Mouse (Mus musculus): ENCODE measurements around the gene Psen1. TPM values are rescaled to one million over a fixed set of nuclear protein-coding genes. Genes with fewer than 3 reads are reported as not detected.

The Psen1 gene
- total RNA-seq, 2 experiments from 2014 or later: 67.7 to 67.8 TPM

DNA sequence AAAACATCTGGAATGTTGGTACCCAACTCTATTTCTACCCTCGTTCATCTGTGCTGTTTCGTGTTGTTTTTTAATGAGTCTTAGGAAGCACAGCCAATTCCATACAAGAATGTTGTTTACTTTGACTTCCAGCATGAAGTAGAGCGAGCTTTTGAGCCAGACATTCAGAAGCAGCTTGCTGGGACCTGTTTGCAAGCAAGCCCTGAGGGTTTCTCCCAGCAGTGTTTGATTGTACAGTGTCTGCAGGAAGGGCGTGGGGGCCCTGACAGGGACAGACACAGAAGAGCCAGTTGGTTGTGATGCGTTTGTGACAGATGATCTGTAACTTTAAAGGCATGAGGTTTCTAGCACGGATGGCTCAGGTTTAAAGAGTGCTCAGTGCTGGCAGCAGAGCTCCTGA is 33.3 kb downstream of the Psen1 start:
- DNase-seq (ENCODE audit: extremely low spot score in 1 of 2, low spot score in 1 of 2): no peak

DNA sequence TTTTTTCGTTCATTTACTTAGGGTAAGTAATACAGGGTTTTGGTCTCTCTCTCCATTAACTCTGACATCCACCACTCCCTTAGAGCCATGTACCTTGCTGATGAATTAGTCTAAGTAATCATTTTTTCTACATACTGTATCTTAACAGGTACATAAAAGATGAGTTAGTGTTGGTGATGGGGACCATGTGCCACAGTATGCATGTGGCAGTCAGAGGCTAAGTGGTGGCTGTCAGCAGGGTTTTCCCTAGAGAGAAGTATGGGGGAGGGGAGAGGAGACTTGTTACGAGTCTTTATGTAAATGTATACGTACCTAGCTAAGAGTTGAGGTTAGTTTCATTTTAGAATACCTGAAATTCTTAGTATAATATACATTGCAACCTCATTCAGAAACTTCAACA is 35.1 kb downstream of the Psen1 start:
- DNase-seq (ENCODE audit: extremely low spot score in 1 of 2, low spot score in 1 of 2): no peak

DNA sequence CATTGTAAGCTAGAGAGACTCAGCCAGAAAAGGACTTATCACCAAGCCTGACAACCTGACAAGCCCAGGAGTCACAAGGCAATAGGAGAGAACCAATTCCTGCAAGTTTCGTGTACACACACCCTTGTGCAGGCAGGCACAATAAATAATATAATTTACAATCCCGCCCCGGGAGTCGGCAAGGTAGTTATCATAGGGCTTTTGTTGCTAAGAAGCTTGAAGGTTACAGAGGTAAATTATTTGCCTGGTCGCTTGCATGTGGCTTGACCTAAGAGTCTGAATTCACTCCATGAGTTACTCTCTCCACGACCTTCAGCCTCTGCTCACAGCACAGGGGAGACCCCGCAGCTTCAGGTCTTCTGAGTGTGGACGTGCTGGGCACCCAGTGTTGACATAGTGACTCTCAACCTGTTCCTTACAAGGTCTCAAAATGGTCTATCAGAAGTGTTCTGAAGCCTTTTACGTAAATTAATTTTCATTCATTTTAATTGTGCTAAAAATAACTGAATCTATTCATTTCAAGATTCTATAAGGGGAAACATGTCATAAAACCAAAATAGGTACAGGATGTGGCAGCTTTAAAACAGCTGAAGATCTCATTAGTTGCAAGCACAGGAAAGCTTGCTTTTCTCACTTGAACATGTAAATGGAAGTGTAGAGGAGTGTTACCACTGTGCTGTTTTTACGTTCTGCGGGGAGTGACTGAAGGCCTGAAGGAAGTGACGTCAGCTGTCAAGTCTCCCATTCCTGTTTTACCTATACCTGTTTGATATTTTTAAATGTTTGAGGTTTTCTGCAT is 38.8 kb downstream of the Psen1 start:
- DNase-seq (ENCODE audit: extremely low spot score in 1 of 2, low spot score in 1 of 2): no peak

DNA sequence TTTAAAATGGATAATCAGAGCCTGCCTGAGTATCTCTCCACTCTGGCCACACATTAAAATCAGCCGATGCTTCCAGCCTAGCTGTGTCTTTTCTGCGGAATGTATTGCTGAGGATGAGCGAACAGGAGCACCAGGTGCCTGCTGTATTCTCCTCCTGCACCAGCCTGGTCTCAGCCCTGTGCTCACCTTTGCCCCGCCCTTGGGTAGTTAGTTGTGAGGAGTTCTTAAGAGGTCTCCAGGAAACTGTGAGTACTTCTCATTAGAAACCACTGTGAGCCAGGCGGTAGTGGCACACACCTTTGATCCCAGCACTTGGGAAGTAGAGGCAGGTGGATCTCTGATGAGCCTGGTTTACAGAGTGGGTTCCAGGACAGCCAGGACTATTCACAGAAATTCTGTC is 44.3 kb downstream of the Psen1 start:
- DNase-seq (ENCODE audit: extremely low spot score in 1 of 2, low spot score in 1 of 2): no peak

DNA sequence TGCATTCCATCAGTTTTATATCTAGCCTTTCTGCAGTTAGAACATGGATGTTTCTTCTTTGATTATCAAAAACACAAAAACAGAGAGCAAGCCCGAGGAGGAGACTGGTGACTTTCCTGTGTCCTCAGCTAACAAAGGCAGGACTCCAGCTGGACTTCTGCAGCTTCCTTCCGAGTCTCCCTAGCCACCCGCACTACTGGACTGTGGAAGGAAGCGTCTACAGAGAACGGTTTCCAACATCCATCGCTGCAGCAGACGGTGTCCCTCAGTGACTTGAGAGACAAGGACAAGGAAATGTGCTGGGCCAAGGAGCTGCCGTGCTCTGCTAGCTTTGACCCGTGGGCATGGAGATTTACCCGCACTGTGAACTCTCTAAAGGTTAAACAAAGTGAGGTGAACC is 46.1 kb downstream of the Psen1 start:
- no peak for DNase-seq (ENCODE audit: extremely low spot score in 1 of 2, low spot score in 1 of 2)

DNA sequence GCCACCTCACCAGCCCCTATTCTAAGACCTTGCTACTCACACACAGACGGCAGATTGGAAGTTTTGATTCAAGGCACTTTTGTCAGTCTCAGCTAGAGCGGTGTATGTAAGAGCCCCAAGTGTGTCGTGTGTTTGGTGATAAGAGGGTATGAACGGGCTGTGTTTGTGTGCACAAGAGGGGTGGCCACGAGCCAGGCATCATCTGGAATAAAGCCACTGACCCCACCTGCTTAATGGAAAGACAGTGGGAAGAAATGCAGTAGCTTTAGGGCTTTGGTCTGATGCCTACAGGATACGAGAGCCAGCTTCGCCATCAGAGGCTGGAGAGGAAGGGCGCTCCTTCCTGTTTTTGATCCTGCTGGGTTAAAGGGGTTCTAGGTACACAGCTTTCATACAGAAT is 48.3 kb downstream of the Psen1 start:
- DNase-seq (ENCODE audit: extremely low spot score in 1 of 2, low spot score in 1 of 2): no peak

DNA sequence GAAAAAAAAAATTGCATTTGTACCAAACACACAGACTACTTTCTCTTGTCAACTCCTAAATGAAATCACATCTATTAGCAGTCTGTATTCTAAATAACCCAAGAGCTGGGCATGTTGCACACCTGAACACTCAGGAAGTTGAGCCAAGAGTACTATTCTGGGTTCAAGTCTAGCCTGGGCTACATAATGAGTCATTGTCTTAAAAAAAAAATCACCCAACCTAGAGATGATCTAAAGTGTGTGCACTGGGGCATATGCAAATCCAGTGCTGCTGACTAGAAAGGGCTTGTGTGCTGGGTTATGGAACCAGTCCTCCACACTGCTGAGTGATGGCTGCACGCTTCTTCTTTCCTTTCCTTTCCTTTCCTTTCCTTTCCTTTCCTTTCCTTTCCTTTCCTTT is 50.7 kb downstream of the Psen1 start:
- DNase-seq (ENCODE audit: extremely low spot score in 1 of 2, low spot score in 1 of 2): no peak

DNA sequence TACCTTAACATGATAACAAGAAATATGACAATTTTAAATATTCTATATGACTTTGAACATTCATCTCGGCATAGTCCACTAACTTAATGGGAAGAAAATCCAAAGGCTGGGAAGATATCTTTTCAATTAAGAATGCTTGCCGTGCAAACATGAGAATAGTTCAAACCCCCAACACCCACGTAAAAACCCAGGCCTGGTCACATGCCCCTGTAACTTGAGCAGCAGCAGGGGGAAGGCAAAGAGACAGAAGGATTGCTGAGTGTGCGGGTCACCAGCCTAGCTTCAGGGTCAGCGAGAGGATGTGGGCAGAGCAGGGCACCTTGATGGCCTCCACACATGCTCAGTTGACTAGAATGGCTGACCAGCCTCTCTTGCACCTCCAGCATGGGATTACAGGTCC is 53.8 kb downstream of the Psen1 start:
- DNase-seq (ENCODE audit: extremely low spot score in 1 of 2, low spot score in 1 of 2): no peak

DNA sequence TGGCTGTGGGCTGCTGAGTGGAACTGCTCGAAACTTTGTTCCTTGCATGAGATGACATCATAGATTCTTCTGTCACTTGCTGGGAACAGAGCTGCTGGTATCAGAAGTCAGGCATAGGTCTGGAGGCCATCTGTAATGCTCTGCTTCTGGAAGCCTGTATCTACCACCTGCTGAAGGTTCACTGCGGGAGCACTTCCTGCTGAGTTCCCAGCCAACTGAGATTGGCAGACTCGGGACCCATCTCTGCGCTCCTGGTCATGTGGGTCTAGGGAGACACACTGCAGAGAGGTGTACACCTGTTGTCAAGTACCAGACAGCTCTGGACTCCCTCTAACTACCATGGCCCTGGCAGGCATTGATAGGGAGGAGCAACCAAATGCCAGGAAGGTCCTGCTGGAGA is 54.9 kb downstream of the Psen1 start:
- no peak for DNase-seq (ENCODE audit: extremely low spot score in 1 of 2, low spot score in 1 of 2)

DNA sequence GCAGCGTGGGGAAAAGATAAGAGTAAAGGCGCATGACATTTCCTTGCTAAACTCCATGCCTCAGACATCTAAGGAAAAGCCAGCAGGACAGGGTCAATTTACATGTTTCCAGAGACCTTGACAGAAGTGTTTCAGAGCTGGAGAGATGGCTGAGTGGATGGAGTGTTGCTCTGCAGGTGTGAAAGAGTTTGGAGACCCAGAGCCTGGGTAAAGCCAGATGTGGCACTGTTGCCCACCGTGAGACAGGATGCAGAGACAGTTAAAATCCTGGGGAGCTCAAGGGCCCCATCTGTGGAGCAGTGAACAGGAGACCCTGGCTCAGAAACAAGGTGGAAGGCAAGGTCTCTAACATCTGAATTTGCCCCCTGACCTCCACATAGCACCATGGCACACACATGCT is 55.8 kb downstream of the Psen1 start:
- DNase-seq (ENCODE audit: extremely low spot score in 1 of 2, low spot score in 1 of 2): no peak

DNA sequence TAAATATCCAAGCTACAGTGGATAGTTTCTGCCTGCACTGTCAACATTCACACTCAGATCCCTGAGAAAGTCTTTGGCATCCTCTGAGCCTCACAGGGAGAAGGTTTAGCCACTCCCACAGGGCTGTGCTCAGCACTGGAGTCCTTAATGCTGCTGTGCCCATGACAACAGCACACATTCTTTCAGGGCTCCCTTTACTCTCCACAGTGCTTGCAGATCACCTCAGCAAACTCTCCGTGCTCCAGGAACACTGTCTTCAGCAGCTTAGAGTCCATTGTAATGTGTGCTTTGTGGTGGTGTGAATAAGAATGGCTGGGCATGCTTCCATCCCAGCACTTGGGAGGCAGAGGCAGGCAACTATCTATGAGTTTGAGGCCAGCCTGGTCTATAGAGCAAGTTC is 61.2 kb downstream of the Psen1 start:
- no peak for DNase-seq (ENCODE audit: extremely low spot score in 1 of 2, low spot score in 1 of 2)

DNA sequence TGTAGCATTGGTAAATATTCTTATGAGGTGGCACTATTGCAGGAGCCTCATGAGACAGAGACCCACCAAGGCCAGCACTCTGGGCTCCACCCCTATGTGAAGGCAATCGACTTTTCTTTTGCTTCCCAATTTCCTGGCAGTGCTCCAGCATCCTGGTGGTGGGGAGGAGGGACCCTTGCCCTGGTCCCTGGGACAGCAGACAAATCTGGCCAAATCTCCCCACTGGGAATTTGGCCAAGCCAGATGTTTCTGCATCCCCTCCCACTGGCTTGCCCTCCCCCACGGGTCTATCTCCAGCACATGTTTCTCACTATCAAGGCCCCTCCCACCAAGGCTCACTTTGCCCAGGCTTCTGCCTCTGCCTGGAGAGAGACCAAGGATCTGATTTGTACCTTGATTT is 64.5 kb downstream of the Psen1 start:
- DNase-seq (ENCODE audit: extremely low spot score in 1 of 2, low spot score in 1 of 2): no peak

DNA sequence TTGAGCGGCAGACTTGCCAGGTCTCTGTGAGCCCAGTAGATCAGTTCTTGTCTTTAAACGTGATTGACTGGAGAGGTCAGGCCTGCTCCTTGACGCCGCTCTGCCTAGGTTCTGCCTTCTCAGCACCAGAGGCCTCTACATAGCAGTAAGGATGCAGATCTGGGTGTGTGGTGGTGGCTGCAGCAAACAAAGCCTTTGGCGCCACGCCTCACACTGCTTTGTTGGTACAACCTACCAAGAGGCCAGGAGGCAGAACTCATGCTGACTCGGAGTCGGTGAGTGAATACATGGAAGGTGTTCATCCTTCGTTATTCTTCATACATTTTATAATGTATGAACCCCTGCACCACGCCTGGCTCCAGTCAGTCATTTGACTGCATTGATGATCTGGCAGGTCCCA is 70.8 kb downstream of the Psen1 start:
- no peak for DNase-seq (ENCODE audit: extremely low spot score in 1 of 2, low spot score in 1 of 2)

DNA sequence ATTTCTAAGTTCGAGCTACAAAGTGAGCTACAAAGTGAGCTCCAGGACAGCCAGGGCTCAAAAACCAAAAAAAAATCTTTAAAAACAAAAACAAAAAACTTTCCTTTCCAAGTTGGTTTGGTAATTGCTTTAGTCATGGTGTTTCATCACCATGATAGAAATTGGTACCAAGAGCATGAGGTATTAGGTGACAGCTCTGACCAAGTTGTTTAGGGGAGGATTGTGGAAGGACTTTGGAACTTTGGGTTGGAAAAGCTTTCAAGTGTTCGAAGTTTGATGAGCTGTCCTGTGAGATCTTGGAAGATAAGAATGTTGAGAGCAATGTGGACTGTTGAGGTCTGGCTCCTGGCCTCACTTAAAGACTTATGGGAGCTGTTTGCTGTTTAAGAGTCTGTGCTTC is 72.2 kb downstream of the Psen1 start:
- DNase-seq (ENCODE audit: extremely low spot score in 1 of 2, low spot score in 1 of 2): no peak

DNA sequence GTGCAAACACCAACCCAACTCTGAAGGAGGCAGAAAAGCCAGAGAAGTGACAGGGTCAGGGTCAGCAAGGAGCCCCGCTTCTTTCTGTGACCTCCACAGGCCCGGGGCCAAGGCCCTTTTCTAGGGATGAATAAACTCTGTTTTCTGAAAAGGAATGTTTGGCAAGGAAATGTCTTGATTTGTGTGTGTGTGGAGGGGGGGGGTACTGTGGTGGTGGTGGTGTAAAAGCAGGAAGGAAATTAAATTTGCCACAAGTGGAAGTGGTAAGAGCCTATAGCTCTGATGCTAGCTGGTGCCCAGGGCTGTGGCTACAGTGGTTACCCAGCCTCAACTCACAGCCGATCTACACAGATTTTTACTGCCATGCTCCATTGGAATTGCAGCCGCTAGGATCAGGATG is 74.8 kb downstream of the Psen1 start:
- no peak for DNase-seq (ENCODE audit: extremely low spot score in 1 of 2, low spot score in 1 of 2)

DNA sequence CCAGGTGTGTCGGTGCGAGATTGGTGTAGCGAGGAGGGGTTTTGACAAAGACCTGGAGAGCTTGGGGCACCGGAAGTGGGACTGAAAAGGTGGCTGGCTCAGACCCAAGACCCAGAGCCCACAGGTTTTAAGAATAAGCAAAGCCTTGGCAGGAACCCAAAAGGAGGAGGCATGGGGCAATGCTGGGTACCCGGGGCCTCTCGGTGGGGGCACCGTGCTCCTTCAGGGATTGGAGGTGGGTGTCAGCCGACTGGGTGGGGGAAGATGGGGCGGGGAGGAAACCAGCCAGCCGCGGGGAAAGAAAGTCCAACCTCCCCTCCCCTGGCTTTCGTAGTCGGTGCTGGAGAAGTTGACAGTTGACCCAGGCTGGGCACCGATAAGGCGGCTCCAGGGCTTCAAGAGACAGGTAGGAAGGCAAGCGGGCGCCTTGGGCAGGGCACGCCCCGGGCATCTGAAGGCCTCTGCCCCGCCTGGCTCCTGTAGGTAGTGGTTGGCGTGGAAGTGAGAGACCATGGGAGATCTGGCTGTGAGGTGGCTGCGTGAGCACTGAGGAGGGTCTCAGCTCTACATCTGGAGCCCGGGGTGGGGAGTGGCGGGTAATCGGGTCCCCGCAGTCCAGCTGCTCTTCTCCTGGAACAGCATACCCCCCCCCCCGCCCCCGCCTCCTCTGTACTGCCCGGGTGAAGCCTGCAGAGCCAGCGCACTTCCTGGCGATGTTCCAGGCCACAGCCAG is 75.5 kb downstream of the Psen1 start, which contains the start of gene Papln:
Gene Papln, plus strand, starts transcription at position 324 of the 733 bp plus-strand sequence.
- no peak for DNase-seq (ENCODE audit: extremely low spot score in 1 of 2, low spot score in 1 of 2)

DNA sequence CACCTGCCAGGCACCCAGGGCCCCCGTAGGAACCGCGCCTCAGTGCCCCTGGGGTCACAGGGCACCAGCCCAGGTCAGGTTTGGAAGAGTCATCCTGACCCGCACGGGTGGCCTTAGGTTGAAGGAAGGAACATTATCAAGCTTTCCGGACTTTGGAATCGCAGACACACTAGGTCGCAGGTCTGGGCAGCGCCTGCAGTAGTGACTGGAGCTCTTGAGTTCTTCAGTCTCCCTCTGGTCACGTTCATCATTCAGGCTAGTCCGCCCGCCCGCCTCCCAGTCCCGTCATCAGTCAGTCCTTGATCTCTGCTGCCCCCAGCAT is 76.1 kb downstream of the Psen1 start:
- DNase-seq (ENCODE audit: extremely low spot score in 1 of 2, low spot score in 1 of 2): no peak

DNA sequence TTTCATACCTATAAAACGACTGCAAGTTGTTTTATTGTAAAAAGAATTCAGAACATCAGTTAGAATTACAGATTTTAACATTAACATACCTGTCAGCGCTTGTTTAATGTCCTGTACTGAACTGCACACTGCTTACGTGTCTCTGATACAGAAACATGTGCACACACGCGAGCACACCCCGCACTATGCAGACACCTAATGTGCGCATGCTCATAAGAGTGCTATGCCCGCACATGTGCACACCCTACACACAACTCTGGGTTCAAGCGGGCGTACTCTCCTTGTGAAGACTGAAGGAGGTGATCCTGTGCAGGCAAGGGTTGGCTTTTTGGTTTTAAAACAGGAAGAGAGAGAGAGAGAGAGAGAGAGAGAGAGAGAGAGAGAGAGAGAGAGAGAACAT is 76.6 kb downstream of the Psen1 start:
- DNase-seq (ENCODE audit: extremely low spot score in 1 of 2, low spot score in 1 of 2): no peak

DNA sequence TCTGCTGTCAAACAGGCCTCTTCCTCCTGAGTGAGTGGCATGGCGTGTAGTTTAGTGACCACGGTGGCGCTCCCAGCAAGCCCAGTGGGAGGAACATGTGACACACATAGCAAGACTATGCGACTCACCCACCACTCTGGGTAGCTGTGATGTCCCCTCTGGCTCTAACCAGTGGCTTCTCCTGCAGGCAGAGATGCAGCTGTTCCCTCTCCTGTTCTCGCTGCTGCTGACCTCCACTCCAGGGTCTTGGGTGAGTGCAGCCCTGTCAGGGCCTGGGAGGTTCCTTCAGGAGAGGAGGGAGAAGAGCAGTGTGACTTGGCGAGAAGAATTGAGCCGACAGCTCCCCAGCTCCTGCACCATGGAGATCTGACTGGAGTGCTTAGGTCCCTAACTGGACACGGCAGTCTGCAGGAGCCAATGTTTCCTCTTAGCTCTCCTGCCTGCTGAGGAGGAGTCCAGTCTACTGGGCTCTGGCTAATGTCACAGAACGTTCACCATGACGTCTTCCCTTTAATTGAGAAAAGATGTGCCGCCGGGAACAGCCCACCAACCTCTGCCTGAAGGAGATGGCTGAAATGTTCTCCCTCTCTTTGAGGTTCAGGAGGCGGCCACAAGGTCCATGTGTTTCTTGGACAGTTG is 78.1 kb downstream of the Psen1 start:
- no peak for DNase-seq (ENCODE audit: extremely low spot score in 1 of 2, low spot score in 1 of 2)

DNA sequence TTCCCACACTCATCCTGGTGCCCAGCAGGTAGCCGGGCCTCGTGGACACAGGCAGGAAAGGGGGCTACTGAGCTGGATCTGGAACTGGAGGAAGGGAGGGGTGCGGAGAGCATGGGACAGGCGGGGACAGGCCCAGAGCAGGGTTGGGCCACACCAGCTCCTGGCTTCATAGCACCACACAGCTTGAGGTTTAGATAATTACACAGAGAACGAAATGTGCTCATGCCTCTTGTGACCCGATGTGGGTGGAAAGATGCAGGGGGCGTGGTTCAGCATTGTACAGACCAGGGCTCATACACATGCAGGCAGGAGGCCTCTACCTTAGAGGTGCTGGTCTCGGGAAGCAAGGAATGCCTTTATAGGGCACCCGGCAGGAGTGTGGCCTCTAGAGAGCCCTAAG is 79.9 kb downstream of the Psen1 start:
- no peak for DNase-seq (ENCODE audit: extremely low spot score in 1 of 2, low spot score in 1 of 2)

DNA sequence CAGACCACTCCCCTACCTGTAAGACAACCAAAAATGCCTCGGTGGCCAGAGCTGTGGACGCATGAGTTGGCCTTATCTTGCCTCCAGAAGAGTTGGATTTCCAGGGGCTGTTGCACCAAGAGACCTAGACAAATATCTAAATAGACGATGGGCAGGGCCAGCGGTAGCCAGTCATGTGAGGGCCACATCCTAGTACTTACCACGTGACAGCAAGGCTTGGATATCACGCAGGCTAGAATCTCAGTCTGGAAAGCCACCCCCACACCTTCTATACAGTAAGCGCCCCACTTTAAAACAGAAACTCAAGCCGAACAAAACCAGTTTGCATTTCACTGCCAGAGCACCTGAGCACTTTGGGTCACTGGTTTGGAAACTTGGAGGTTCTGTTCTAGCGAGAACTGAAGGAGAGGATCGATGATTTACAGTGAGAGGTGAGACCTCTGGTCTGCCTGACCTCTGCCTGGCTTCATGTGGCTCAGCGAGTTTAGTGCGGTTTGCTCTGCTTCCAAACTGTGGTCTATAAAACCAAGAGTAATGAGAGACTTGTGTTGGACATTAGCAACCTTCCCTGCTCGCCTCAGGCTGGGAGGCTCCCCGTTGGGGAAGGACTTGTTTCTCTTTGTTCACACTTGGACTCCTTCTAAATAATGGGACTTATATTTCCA is 80.4 kb downstream of the Psen1 start:
- DNase-seq (ENCODE audit: extremely low spot score in 1 of 2, low spot score in 1 of 2): no peak
